Mouse (Mus musculus) ovary, postnatal 10 days (tissue): ENCODE measurements around the gene Psme3.

Experiments used
- DNase-seq: peaks from one replicate; pipeline ENCODE4 v3.0.0; 2022; ENCODE audit warnings: low spot score

Gene Psme3

GRCm38 (mm10) chr11:101353436-101353835 is 37.4 kb downstream of the Psme3 start:
- DNase-seq: no peak

GRCm38 (mm10) chr11:101354438-101355010 is 38.5 kb downstream of the Psme3 start:
- DNase-seq: no peak

DNA sequence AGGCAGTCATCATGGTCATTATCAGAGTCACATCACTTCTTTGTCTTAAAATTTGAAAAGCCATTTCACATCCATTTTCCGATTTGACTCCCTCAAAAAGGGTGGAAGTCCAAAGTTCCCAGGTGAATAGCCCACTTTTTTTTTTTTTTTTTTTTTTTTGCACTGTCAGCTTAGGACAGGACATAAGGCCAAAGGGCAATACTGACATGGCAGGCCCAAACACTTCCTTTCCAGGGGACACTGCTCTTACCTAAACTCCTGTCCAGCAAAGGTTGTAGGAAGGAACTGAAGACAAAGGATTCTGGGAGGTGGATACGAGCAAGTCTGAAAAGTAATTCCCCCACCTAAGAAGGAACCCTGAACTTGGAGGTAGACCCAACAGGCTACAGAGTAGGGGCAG is 39.9 kb downstream of the Psme3 start:
- no peak for DNase-seq

GRCm38 (mm10) chr11:101357505-101358182 is 41.6 kb downstream of the Psme3 start:
- DNase-seq: no peak

GRCm38 (mm10) chr11:101359776-101360175 is 43.8 kb downstream of the Psme3 start:
- no peak for DNase-seq

GRCm38 (mm10) chr11:101360651-101361113 is 44.7 kb downstream of the Psme3 start:
- DNase-seq: no peak

GRCm38 (mm10) chr11:101364531-101364931 is 48.5 kb downstream of the Psme3 start:
- DNase-seq: no peak

DNA sequence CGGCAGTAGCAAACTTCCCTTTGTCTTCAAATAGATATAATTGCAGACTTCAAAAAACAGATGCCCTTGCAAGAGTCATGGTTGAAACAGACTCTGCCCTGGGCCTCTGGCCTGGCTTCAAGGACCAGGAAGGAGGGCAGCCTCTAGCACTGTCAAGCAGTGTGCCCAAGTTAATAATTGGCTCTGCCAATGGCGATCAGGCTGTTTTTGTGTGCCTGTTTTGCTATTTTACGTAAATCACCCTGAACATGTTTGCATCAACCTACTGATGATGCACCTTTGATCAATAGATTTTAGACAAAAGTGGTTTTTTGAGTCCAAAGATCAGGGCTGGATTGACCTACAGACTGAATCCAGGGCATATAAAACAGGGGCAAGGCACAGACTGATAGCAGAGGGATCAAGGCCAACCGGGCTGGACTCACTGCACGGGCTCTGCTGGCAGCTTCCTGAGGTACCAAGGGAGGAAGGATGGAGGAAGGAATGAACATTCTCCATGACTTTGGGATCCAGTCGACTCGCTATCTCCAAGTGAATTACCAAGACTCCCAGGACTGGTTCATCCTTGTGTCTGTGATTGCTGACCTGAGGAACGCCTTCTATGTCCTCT is 51.4 kb downstream of the Psme3 start, which contains the start of gene G6pc:
Gene G6pc (plus strand): TSS at position 236 of the 610 bp plus-strand sequence.
- DNase-seq: no peak

DNA sequence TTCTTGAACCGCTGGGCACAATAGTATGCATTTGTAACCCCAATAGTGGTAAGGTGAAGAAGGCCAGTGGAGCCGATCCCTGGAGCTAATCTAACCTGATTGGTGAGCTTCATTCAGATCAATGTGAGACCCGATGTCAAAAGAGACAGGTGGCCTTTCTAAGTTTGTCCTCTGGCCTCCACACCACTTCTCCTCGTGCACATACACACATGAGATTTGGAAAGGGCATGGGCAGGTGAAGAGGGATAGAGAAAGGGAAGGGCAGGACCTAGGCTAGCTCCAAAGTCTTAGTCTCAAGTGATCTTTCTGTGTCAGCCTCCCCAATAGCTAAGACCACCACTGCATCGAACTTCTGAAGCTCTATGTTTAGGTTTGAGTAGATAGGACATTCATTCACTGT is 54.1 kb downstream of the Psme3 start:
- DNase-seq: no peak
